Mouse (Mus musculus): Measurements from ENCODE around the gene Gid8. TPM values are rescaled to one million over a fixed set of nuclear protein-coding genes. Genes with fewer than 3 reads are reported as not detected.

The Gid8 gene
- polyA plus RNA-seq, 1 experiment: 22.8 TPM

GRCm38 (mm10) chr2:180684031-180684430, 25.9 kb upstream of the Gid8 start:
- Histone ChIP-seq H3K4me3 (ENCODE audit: extremely low read depth, insufficient read depth, insufficient read length) (no peak overlapping the region), H3K4me1 (ENCODE audit: control insufficient read depth, insufficient read depth, insufficient read length) (no peaks in the 10 kb centered on the region), H3K27ac (ENCODE audit: insufficient read depth, low read length) (no peak overlapping the region), H3K27me3 (ENCODE audit: control insufficient read depth, insufficient read depth, low read length) (no peaks in the 10 kb centered on the region), H3K36me3 (ENCODE audit: control insufficient read depth, insufficient read depth, low read length) (peaks cover 51% of the 10 kb centered on the region)
- DNase-seq (ENCODE audit: low read depth in 1 of 2, low spot score in 2 of 2): no peak
- WGBS: 67% methylated on average over 4 of the region's 4 CpGs
- TF ChIP-seq CTCF (IDR thresholded peaks at IDR 0.05; ENCODE audit: extremely low read depth, insufficient read depth, insufficient read length, insufficient replicate concordance) (no peak), POLR2A (IDR thresholded peaks at IDR 0.05; ENCODE audit: low read depth, low read length) (no peak)

- WGBS: 58% methylated on average over 5 of the region's 5 CpGs
- Histone ChIP-seq H3K4me1 (ENCODE audit: control insufficient read depth, insufficient read depth, insufficient read length) (peaks cover 10% of the 10 kb centered on the region; the same call in 1 of the 2 replicates), H3K4me3 (ENCODE audit: extremely low read depth, insufficient read depth, insufficient read length) (no peak overlapping the region), H3K36me3 (ENCODE audit: control insufficient read depth, insufficient read depth, low read length) (peaks cover 31% of the 10 kb centered on the region), H3K27ac (ENCODE audit: insufficient read depth, low read length) (no peak overlapping the region), H3K27me3 (ENCODE audit: control insufficient read depth, insufficient read depth, low read length) (no peaks in the 10 kb centered on the region)
- TF ChIP-seq CTCF (IDR thresholded peaks at IDR 0.05; ENCODE audit: extremely low read depth, insufficient read depth, insufficient read length, insufficient replicate concordance) (no peak), POLR2A (IDR thresholded peaks at IDR 0.05; ENCODE audit: low read depth, low read length) (no peak)
- DNase-seq (ENCODE audit: low read depth in 1 of 2, low spot score in 2 of 2): no peak
Measured at GRCm38 (mm10) chr2:180689841-180690240, 20.1 kb upstream of the Gid8 start.

GRCm38 (mm10) chr2:180692630-180693029, 17.3 kb upstream of the Gid8 start:
- 5% methylated on average over 1 of the region's 1 CpGs for WGBS
- H3K4me3 ChIP-seq (ENCODE audit: extremely low read depth, insufficient read depth, insufficient read length): no peak overlapping the region
- DNase-seq (ENCODE audit: low read depth in 1 of 2, low spot score in 2 of 2): no peak
- H3K36me3 ChIP-seq (ENCODE audit: control insufficient read depth, insufficient read depth, low read length): peaks cover 20% of the 10 kb centered on the region
- H3K27ac ChIP-seq (ENCODE audit: insufficient read depth, low read length): no peak overlapping the region
- no peak for TF ChIP-seq POLR2A (IDR thresholded peaks at IDR 0.05; ENCODE audit: low read depth, low read length)
- no peak for TF ChIP-seq CTCF (IDR thresholded peaks at IDR 0.05; ENCODE audit: extremely low read depth, insufficient read depth, insufficient read length, insufficient replicate concordance)
- H3K27me3 ChIP-seq (ENCODE audit: control insufficient read depth, insufficient read depth, low read length): no peaks in the 10 kb centered on the region
- H3K4me1 ChIP-seq (ENCODE audit: control insufficient read depth, insufficient read depth, insufficient read length): peaks cover 18% of the 10 kb centered on the region

GRCm38 (mm10) chr2:180695176-180695575, 14.7 kb upstream of the Gid8 start:
- no peak overlapping the region for H3K27ac ChIP-seq (ENCODE audit: insufficient read depth, low read length)
- H3K4me3 ChIP-seq (ENCODE audit: extremely low read depth, insufficient read depth, insufficient read length): no peak overlapping the region
- H3K27me3 ChIP-seq (ENCODE audit: control insufficient read depth, insufficient read depth, low read length): no peaks in the 10 kb centered on the region
- WGBS: 20% methylated on average over 2 of the region's 2 CpGs
- peaks cover 18% of the 10 kb centered on the region for H3K4me1 ChIP-seq (ENCODE audit: control insufficient read depth, insufficient read depth, insufficient read length)
- TF ChIP-seq POLR2A (IDR thresholded peaks at IDR 0.05; ENCODE audit: low read depth, low read length) (no peak), CTCF (IDR thresholded peaks at IDR 0.05; ENCODE audit: extremely low read depth, insufficient read depth, insufficient read length, insufficient replicate concordance) (no peak)
- H3K36me3 ChIP-seq (ENCODE audit: control insufficient read depth, insufficient read depth, low read length): peaks cover 3% of the 10 kb centered on the region; the same call in 1 of the 2 replicates
- no peak for DNase-seq (ENCODE audit: low read depth in 1 of 2, low spot score in 2 of 2)

GRCm38 (mm10) chr2:180700457-180700856, 9.5 kb upstream of the Gid8 start:
- TF ChIP-seq CTCF (IDR thresholded peaks at IDR 0.05; ENCODE audit: extremely low read depth, insufficient read depth, insufficient read length, insufficient replicate concordance): no peak
- TF ChIP-seq POLR2A (IDR thresholded peaks at IDR 0.05; ENCODE audit: low read depth, low read length): no peak
- 40% methylated on average over 5 of the region's 5 CpGs for WGBS

GRCm38 (mm10) chr2:180701053-180701766, 8.7 kb upstream of the Gid8 start:
- Histone ChIP-seq H3K4me1 (ENCODE audit: control insufficient read depth, insufficient read depth, insufficient read length) (peaks cover 21% of the 10 kb centered on the region), H3K4me3 (ENCODE audit: extremely low read depth, insufficient read depth, insufficient read length) (peak overlapping the region; percentile 76), H3K36me3 (ENCODE audit: control insufficient read depth, insufficient read depth, low read length) (no peaks in the 10 kb centered on the region), H3K27ac (ENCODE audit: insufficient read depth, low read length) (peak overlapping the region; percentile 90), H3K27me3 (ENCODE audit: control insufficient read depth, insufficient read depth, low read length) (no peaks in the 10 kb centered on the region)
- TF ChIP-seq CTCF (IDR thresholded peaks at IDR 0.05; ENCODE audit: extremely low read depth, insufficient read depth, insufficient read length, insufficient replicate concordance) (no peak), POLR2A (IDR thresholded peaks at IDR 0.05; ENCODE audit: low read depth, low read length) (no peak)
- under 1% methylated on average over 26 of the region's 26 CpGs for WGBS
- DNase-seq (ENCODE audit: low read depth in 1 of 2, low spot score in 2 of 2): no peak

More at GRCm38 (mm10) chr2:180700457-180700856, 9.5 kb upstream of the Gid8 start:
- no peaks in the 10 kb centered on the region for H3K36me3 ChIP-seq (ENCODE audit: control insufficient read depth, insufficient read depth, low read length)
- 0 out of 2 replicates have a peak overlapping the region, but pooled peaks have one; percentile 76 for H3K4me3 ChIP-seq (ENCODE audit: extremely low read depth, insufficient read depth, insufficient read length)
- no peak overlapping the region for H3K27ac ChIP-seq (ENCODE audit: insufficient read depth, low read length)
- no peak for DNase-seq (ENCODE audit: low read depth in 1 of 2, low spot score in 2 of 2)
- H3K4me1 ChIP-seq (ENCODE audit: control insufficient read depth, insufficient read depth, insufficient read length): peaks cover 28% of the 10 kb centered on the region
- H3K27me3 ChIP-seq (ENCODE audit: control insufficient read depth, insufficient read depth, low read length): no peaks in the 10 kb centered on the region
